Mouse (Mus musculus) T-helper 1 cell (primary cell): ENCODE results near the gene Acyp2.
"Not testable (repeated sequence)": the region's sequence is repeated elsewhere in the genome, so short reads cannot be mapped to it uniquely, and the experiment has no call there.

Experiments used
- in situ Hi-C: fragments of 300-600 bp; cut with MboI, MseI; formaldehyde crosslinking; loops from one replicate; pipeline ENCODE4 v1.15.1; 2025; ENCODE audit warnings: high pct_unique_total_duplicates

The Acyp2 gene

DNA sequence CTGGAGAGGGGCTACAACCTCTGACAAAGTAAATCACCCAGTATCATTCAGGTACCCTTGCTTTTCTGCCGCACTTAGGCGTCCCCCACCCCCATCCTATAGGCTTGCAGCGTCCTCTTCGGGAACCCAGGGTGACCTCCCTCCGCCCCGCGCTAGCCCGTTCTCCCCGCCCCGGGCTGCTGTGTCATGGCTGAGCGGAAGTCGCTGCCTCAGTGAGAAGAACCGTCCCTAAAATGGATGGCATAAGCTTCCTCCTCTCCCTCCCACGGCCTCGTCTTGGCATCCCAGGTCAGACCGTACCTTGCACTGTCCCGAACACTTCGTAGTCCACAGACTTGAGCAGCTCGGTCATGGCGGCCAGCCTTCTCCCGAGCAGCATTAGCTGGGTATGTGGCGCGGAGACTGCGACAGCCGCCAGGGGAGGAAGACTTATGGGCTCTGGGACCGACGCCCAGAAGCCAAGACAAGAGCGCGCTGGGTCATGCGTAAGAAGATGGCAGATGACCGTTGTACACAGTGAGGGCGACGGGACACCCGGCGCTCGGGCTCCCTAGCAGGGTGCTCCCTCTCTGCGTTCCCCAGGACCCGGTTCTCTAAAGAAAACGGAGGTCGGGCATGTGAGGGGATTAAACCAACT, at the start of gene Acyp2:
TSS of gene Acyp2 (minus strand) at position 587 of the 637 bp plus-strand sequence.
- in situ Hi-C loops: no loop called here

DNA sequence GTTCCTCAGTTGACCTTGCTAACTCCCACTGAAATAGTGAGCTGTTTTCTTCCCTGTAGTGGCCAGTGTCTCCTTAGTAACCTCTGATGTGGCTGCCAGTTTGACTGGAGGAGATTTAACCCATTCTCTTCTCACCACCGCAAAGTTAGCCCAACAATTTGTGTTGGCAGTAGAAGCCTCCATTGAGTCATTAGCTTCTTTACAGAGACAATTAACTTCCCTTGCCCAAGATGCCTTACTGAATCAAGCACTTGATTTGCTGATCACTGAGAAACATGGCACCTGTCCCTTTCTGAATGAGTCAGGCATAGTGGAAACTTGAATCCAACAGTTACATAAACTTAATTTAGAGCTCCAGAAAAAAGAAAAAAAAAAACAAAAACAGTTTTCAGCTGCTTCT, 40.0 kb upstream of the Acyp2 start:
- in situ Hi-C loops: no loop called here

- in situ Hi-C loops: no loop called here
These were observed 26.7 kb upstream of the Acyp2 start for GRCm38 (mm10) chr11:30676086-30676485.

DNA sequence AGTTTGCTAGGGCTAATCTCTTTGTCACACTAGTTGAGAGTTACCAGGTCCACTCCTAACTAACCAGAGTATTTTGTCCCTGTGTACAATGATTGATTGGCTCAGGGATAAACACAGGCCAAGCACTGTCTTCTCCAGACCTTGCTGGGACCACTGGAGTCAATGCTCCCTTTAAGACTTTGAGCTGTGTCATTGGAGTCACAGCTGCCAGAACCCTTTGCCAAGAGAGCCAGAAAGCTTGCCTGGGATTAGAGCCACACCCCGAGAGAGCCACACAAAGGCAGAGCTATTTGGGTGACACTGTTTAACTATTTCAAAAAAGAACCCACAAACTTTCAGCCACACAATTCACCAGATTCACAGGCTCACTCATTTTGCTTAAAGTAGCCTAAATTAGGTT, 23.3 kb upstream of the Acyp2 start:
- in situ Hi-C loops: no loop called here

DNA sequence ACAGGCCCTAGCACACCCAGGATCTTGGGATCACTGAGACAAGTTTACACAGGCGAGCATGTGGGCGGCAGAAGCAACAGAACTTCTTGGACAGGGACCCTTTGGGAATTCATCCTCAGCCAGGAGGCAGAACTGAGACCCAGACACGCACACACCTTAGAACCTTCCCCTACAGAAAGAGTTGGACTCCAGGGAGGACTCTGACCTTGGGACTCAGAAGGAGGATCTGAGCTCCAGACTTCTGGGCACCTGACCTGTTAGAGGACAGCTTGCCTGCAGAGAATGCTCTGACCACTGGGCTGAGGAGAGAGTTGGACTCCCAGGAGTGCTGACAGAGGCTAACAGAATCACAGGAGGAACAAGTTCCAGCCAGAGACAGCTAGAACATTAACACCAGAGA, 13.6 kb upstream of the Acyp2 start:
- in situ Hi-C loops: no loop called here

DNA sequence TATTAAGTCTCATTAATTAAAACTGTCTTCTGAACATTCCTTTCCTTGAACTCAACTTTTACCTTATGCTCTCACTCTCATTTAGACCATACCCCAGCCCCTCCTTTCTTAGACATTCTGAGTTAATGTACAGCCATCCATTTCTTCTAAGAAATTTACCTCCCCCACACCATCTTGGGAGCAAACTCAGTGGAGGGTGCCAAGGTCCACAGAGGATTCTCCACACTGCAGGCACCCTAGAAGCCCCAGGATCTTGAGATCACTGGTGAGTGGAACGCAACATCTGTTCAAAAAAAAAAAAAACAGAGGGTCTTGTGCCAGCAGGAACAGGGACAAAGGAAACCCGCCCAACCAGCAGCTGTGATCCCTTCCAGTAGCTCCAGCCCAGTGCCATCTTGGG, 13.2 kb upstream of the Acyp2 start:
- in situ Hi-C loops: no loop called here

- in situ Hi-C loops: loop anchor here (10.0 kb wide), 2 partner anchors 422 to 552 kb away; no protein-coding TSS in a partner anchor
These were observed 7.7 kb upstream of the Acyp2 start for GRCm38 (mm10) chr11:30657069-30657468.

- in situ Hi-C loops: loop anchor here (10.0 kb wide), 2 partner anchors 421 to 551 kb away; no protein-coding TSS in a partner anchor
These were observed 6.7 kb upstream of the Acyp2 start for GRCm38 (mm10) chr11:30656060-30656459.

DNA sequence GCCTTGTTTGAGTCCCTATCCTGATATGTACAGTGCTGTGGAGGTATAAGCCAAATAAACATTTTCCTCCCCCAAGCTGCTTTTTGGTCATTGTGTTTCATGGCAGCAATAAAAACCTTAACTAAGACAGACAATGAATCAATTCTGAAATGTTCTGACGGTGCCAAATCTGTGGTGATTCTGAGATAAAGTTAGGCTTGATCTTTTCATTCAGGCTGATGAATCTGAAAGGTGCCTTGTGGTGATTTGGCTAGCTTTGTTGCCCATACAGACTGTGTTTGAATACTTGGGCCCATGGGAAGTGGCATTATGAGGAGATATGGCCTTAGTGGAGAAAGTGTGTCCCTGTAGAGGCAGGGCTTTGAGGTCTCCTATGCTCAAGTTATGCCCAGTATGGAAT, 1.0 kb upstream of the Acyp2 start:
- in situ Hi-C loops: loop anchor here (10.0 kb wide), 2 partner anchors 416 to 546 kb away; no protein-coding TSS in a partner anchor

DNA sequence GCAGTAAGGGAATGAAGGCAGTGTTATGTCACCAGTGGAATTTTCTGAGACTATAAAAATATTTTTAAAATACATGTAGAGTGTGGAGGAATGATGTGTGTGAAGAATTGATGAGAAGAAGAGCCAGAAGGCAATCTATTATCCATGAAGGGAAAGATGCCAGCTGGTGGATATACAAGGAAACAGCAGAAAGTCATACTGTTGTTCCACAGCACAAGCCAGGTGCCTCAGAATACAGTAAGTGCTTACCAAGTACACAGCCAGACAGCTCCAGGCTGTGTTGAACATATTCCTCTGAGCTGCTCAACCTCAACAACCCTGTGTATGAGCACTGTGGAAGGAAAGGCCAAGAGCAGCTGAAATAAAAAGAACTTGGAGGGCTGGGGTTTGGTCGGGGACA, 13.7 kb downstream of the Acyp2 start:
- in situ Hi-C loops: no loop called here

GRCm38 (mm10) chr11:30630514-30630913, 18.9 kb downstream of the Acyp2 start:
- in situ Hi-C loops: no loop called here

DNA sequence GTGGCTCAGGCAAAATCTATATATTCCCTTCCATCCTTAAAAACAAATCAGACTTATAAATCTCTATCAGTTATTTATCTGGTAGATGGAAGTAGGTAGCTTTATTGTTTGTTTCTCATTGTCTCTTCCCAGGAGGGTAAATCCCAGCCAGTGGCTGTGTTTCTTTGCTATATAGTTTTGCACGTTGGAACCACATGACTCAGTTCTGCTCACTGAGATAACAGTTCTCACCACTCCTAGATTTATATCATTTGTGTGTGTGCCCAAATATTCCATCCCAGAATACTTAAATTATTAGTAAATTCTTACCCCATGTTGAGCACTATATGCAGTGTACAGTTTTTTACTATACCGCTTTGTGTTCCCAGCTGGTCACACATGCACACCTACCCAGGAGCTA, 26.2 kb downstream of the Acyp2 start:
- in situ Hi-C loops: no loop called here

DNA sequence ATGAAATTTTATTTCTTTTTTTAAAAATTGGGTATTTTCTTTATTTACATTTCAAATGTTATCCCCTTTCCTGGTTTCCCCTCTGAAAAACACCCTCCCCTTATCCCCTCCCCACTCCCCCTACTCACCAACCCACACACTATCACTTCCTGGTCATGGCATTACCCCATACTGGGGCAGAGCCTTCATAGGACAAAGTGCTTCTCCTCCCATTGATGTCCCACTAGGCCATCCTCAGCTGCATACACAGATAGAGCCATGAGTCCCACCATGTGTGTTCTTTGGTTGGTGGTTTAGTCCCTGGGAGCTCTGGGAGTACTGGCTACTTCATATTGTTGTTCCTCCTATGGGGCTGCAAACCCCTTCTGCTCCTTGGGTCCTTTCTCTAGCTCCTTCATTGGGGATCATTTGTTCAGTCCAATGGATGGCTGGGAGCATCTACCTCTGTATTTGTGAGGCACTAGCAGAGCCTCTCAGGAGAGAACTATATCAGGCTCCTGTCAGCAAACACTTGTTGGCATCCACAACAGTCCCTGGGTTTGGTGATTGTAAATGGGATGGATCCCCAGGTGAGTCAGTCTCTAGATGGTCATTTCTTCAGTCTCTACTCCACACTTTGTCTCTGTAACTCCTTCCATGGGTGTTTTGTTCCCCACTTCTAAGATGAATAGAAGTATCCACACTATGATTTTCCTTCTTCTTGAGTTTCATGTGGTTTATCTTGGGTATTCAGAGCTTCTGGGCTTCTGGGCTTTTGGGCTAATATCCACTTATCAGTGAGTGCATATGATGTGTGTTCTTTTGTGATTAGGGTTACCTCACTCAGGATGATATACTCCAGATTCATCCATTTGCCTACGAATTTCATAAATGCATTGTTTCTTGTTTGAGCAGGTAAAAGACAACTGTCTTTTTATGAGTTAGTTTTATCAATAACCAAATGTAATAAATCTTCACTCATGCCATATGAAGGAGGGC, 27.7 kb downstream of the Acyp2 start:
- in situ Hi-C loops: not testable (repeated sequence)

- in situ Hi-C loops: no loop called here
These were observed 31.2 kb downstream of the Acyp2 start for GRCm38 (mm10) chr11:30618235-30618634.

GRCm38 (mm10) chr11:30617571-30618097, 31.8 kb downstream of the Acyp2 start:
- in situ Hi-C loops: no loop called here

DNA sequence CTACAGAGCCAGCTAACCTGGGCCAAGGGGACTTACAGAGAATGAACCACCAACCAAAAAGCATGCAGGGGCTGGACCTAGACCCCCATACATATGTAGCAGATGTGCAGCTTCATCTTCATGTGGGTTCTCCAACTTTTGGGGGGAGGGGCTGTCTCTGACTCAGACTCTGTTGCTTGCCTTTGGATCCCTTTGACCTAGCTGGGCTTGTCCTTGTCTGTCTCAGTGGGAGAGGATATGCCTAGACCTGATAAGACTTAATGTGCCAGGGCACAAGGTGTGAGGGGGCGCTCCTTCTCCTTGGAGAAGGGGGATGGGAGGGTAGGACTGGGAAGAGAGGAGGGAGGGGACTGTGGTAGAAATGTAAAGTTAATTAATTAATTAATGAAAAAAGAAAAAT, 33.4 kb downstream of the Acyp2 start:
- in situ Hi-C loops: no loop called here

DNA sequence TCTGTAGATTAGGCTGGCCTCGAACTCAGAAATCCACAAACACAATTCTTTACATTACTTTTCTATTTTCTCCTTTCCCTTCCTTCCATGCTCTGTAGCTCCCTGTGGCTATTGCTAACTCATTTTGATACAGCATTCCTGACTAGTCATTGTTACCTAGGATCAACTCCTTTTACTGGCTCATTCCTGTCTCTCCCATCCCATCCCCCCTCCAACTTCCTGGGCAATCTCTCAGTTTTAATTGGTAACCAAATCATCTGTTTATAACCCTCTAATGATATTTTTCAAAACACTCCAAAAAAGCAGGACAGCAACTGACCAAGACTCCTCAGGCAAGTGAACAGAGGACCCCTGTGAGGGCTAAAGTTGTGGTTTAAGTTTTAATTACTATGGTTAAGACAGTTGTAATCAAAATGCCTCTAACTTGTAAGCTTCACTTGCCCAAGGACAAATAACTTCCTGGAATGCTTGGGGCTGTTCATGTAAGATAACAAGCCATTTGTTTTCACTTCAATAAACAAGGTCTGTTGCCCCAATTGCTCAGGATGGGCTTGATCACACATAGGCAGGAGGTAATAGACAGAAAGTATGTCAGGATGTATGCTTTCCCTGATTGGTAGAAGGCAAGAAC, 35.4 kb downstream of the Acyp2 start:
- in situ Hi-C loops: no loop called here

DNA sequence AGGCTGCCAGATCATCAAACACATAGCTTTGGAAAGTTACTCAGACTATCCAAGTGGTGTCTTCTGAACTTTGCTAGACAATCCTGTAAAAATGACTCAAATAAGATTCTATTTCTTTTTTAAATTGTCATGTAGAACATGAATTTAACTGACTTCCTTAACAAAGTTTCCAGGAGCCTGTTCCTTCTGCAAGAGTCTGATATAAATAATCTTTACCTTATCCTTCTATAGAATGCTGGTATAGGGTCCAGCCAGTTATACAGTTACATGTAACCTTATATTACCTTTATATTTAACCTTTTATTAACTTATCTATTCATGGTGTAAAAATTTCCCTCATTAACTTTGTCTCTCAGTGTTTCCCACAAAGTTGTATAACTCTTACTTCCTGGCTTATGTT, 36.7 kb downstream of the Acyp2 start:
- in situ Hi-C loops: no loop called here

GRCm38 (mm10) chr11:30609247-30609646, 40.1 kb downstream of the Acyp2 start:
- in situ Hi-C loops: no loop called here

- in situ Hi-C loops: no loop called here
These were observed 41.5 kb downstream of the Acyp2 start for GRCm38 (mm10) chr11:30607587-30608518.

DNA sequence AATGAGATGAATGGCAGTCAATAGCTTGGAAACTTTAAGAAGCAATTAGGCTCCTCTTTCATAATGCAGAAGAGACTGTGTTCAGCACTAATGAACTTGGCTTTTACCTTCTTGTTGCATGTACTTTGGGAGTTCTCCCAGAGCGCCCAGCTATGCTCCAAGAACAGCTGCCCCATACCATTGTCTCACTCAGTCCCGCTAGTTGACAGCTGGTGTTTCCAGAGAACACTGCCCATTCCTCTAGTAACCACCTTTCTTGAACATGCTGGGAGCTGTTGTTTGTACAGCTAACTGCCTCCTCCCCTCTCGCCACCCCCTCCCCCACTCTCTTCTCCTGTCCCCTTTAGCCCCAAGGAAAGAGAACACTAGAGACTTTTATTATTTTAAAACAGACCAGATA, 52.1 kb downstream of the Acyp2 start:
- in situ Hi-C loops: no loop called here
